Mouse (Mus musculus) kidney, embryonic 16.5 days (tissue): ENCODE data around the gene Elmod3. TPM values are rescaled to one million over a fixed set of nuclear protein-coding genes. Genes with fewer than 3 reads are reported as not detected.

Experiments
- ATAC-seq: fragments of 200-750 bp; cut with Nextera tagmentation; 2 replicates; pipeline ENCODE4 v1.8.0; 2017; ENCODE audit warnings: moderate TSS enrichment; ENCODE audit not compliant: low FRiP score, low TSS enrichment
- H3K27ac ChIP-seq: fragments of 300-500 bp; sonication (generic); 2 replicates; pipeline ENCODE4 v1.5.1; 2014; ENCODE audit warnings: low read length
- H3K27me3 ChIP-seq: fragments of 300-500 bp; sonication (generic); 2 replicates; pipeline ENCODE4 v1.6.1; 2014; ENCODE audit warnings: low read length, control low read depth, mixed read lengths; ENCODE audit not compliant: insufficient read depth
- H3K36me3 ChIP-seq: fragments of 300-500 bp; sonication (generic); 2 replicates; pipeline ENCODE4 v1.6.1; 2014; ENCODE audit warnings: low read length, control low read depth, mixed read lengths; ENCODE audit not compliant: insufficient read depth
- H3K4me1 ChIP-seq: fragments of 300-500 bp; sonication (generic); 2 replicates; pipeline ENCODE4 v1.6.1; 2014; ENCODE audit warnings: low read length, control low read depth, mixed read lengths; ENCODE audit not compliant: insufficient read depth
- H3K4me2 ChIP-seq: fragments of 300-500 bp; sonication (generic); replicated peaks from 2 replicates; pipeline ENCODE4 v1.6.1; 2014; ENCODE audit warnings: low read depth, low read length
- H3K4me3 ChIP-seq: fragments of 300-500 bp; sonication (generic); 2 replicates; pipeline ENCODE4 v1.5.1; 2014; ENCODE audit warnings: mild to moderate bottlenecking, low read length
- H3K9ac ChIP-seq: fragments of 300-500 bp; sonication (generic); replicated peaks from 2 replicates; pipeline ENCODE4 v1.6.1; 2014; ENCODE audit warnings: low read length
- H3K9me3 ChIP-seq: fragments of 300-500 bp; sonication (generic); 2 replicates; pipeline ENCODE4 v1.6.1; 2016; ENCODE audit warnings: low read length, control low read depth
- WGBS: fragments of 180-500 bp; shearing (Covaris S2); extraction: QIAGEN DNeasy Blood & Tissue Kit; methylation state at CpG from one replicate; pipeline ENCODE4 v1.1.7; 2014; 5-methylcytosine and 5-hydroxymethylcytosine counted together
- polyA plus RNA-seq: library from polyadenylated mRNA; unstranded; fragments of >200 nt; fragmentation: Nextera tagmentation; extraction: Ambion mirVana; gene quantifications from 2 replicates; pipeline ENCODE4 v1.2.1, GENCODE M21; 2015

Elmod3 gene
- polyA plus RNA-seq, 1 experiment from 2014 or later, result 18.9 TPM

DNA sequence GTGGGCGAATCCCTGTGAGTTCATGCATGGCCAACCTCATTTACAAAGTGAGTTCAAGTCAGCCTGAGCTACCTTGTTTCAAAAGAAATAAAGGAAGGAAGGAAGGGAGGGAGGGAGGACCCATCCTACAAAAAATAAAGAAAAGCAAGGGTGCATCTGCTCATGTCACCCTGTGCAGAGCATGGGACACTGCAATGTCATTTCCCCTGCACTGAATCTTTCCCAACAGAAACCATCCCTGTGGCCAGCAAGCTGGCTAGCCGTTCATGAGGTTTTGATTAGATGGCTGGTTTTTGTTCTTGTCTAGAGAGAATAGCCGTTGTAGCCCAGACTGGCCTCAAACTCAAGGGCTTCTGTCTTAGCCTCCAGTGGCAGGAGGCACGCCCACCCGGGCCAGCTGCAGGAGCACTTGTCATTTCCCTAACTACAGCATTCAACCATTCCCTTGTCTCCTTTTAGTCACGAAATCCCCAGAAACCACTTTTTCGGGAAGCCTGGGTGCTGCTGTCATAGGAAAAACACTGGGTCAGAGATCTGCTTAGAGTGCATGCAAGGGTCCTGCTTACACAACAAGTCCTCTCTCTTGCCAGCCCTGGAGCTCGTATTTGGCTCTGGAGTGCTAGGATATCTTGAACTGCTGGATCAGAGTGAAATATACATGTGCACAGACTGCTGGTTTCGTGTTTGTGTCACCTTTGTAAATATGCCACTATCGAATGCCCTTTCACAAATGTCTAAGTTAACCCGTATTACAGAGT is 16.4 kb downstream of the Elmod3 start:
- 76% methylated on average over 11 of the region's 11 CpGs for WGBS
- ATAC-seq, result no peak
- H3K4me1 ChIP-seq, result no peaks in the 10 kb centered on the region
- H3K36me3 ChIP-seq, result 0 out of 2 replicates have a peak, but pooled peaks cover 2% of the 10 kb centered on the region
- H3K9me3 ChIP-seq, result no peaks in the 10 kb centered on the region
- no peak overlapping the region for H3K4me3 ChIP-seq
- no peak overlapping the region for H3K4me2 ChIP-seq
- no peak overlapping the region for H3K9ac ChIP-seq
- no peak overlapping the region for H3K27ac ChIP-seq
- no peaks in the 10 kb centered on the region for H3K27me3 ChIP-seq

DNA sequence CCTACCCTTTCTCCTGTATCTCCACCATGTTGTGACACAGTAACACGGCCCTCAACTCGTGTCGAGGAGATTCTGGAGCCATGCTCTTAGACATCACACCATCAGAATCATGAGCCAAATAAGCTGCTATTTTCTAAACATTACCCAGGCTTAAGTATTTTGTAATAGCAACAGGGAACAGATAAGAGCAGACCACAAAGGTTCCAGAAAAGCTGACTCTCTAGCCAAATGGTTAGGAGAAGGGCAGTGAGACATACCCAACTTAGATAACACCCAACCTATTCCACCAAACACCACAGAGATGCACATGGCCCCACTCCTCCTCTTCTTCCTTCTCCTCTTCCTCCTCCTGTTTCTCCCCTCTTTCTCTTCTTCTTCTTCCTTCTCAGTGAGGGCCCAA is 22.2 kb downstream of the Elmod3 start:
- no peak for ATAC-seq

DNA sequence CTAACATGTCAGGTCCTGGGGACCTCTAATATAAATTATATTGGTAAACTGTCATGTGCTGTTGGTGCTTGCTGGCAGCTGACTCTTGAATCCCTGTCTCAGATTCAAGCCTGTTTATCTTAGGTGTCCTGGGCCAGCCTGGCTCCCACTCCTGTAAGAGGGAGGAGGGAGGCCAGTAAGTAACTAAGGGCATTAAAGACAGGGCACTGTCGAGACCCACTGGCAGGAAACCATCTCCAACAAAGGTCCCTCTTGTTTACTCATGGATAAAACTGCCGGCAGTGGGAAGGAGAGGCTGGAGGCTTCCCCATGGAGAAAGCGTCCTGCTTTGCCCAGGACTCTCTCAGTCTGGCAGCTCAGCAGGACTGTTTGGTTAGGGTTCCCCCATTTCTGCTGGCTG is 26.4 kb downstream of the Elmod3 start:
- Histone ChIP-seq H3K9me3 (no peaks in the 10 kb centered on the region), H3K27me3 (no peaks in the 10 kb centered on the region), H3K36me3 (peaks cover 7% of the 10 kb centered on the region), H3K27ac (no peak overlapping the region), H3K4me1 (no peaks in the 10 kb centered on the region), H3K4me3 (no peak overlapping the region), H3K4me2 (no peak overlapping the region), H3K9ac (no peak overlapping the region)
- no peak for ATAC-seq
- WGBS, result 46% methylated on average over 3 of the region's 3 CpGs

More for the DNA sequence above, 22.2 kb downstream of the Elmod3 start:
- H3K36me3 ChIP-seq, result peaks cover 9% of the 10 kb centered on the region
- no peaks in the 10 kb centered on the region for H3K9me3 ChIP-seq
- no peak overlapping the region for H3K27ac ChIP-seq
- no peak overlapping the region for H3K9ac ChIP-seq
- no peak overlapping the region for H3K4me3 ChIP-seq
- H3K27me3 ChIP-seq, result no peaks in the 10 kb centered on the region
- WGBS, result 96% methylated on average over 3 of the region's 3 CpGs
- H3K4me1 ChIP-seq, result no peaks in the 10 kb centered on the region
- no peak overlapping the region for H3K4me2 ChIP-seq

DNA sequence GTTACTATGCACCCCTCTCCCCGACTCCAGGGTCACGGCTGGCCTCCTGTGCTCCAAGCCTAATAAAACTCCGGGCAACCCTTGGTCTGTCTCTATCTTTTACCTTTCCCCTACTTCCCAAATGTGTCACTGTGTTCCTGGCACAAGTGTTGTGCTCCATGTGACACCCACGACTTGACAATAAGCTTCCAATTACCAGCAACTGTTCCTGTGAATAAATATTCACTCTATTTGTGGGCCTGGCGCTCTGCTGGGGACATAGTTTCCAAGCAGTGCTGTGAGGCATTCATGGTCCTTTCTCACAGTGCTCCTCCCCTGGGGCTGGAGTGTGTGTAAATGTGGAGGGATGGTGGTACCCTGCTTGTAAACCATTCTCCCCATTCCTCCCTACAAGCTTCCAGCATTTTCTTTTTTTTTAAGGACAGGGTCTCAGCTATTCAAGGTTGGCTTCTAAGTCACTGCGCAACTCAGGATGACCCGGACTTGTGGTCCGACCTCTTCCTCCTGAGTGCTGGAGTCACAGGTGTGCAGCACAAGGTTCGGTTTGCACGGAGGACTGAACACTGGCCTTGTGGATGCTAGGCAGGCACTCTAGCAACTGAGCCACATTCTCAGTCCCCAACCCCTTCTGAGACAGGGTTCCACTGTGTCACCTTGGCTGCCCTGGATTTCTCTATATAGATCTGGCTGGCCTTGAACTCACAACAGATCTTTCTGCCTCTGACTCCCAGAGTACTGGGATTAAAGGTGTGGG is 27.4 kb downstream of the Elmod3 start:
- Histone ChIP-seq H3K9me3 (no peaks in the 10 kb centered on the region), H3K4me2 (no peak overlapping the region), H3K4me3 (no peak overlapping the region), H3K4me1 (0 out of 2 replicates have a peak, but pooled peaks cover 2% of the 10 kb centered on the region), H3K27me3 (no peaks in the 10 kb centered on the region), H3K27ac (no peak overlapping the region), H3K36me3 (peaks cover 7% of the 10 kb centered on the region), H3K9ac (no peak overlapping the region)
- 82% methylated on average over 10 of the region's 10 CpGs for WGBS
- no peak for ATAC-seq

DNA sequence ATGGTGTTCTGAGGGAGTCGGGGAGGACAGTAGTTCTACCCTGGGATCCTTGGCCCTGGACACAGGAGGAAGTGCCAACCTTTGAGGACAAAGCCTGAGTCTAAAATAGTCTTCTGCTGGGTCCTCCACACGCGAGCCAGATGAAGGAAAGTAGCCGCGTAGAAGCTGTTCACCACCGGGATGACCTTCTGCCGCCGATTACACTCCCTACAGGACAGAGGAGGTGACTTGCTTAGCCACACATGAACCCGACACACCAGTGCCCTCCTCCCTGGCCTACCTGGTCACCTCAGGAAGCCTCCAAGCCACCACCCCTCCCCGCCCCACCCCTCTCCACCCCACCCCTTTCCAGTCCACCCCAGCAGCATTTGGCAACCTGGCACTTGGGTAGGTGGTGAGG is 29.5 kb downstream of the Elmod3 start:
- H3K27ac ChIP-seq, result no peak overlapping the region
- 0 out of 2 replicates have a peak, but pooled peaks cover 3% of the 10 kb centered on the region for H3K36me3 ChIP-seq
- H3K9ac ChIP-seq, result no peak overlapping the region
- no peak overlapping the region for H3K4me3 ChIP-seq
- ATAC-seq, result no peak
- H3K4me1 ChIP-seq, result peaks cover 8% of the 10 kb centered on the region; the same call in 1 of the 2 replicates
- H3K9me3 ChIP-seq, result no peaks in the 10 kb centered on the region
- no peaks in the 10 kb centered on the region for H3K27me3 ChIP-seq
- H3K4me2 ChIP-seq, result no peak overlapping the region
- WGBS, result 88% methylated on average over 10 of the region's 10 CpGs

DNA sequence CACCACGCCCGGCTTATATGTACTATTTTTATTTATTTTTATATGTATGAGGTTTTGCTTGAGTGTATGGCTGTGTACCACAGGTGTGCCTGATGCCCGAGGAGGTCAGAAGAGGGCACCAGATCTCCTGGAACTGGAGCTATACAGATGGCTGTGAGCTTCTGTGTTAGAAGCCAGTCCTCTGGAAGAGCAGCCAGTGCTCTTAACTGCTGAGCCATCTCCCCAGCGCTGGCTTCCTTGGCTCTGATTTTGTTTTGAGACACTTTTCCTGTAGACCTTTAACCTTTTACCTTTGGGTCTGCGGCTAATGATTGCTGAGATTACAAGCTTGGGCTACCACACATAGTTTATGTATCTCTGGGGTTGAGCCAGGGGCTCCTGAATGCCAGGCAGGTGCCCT is 30.7 kb downstream of the Elmod3 start:
- WGBS, result 82% methylated on average over 5 of the region's 5 CpGs
- Histone ChIP-seq H3K27me3 (no peaks in the 10 kb centered on the region), H3K9me3 (no peaks in the 10 kb centered on the region), H3K36me3 (no peaks in the 10 kb centered on the region), H3K4me3 (no peak overlapping the region), H3K4me2 (no peak overlapping the region), H3K27ac (no peak overlapping the region), H3K9ac (no peak overlapping the region), H3K4me1 (peaks cover 16% of the 10 kb centered on the region; the same call in 1 of the 2 replicates)
- no peak for ATAC-seq

DNA sequence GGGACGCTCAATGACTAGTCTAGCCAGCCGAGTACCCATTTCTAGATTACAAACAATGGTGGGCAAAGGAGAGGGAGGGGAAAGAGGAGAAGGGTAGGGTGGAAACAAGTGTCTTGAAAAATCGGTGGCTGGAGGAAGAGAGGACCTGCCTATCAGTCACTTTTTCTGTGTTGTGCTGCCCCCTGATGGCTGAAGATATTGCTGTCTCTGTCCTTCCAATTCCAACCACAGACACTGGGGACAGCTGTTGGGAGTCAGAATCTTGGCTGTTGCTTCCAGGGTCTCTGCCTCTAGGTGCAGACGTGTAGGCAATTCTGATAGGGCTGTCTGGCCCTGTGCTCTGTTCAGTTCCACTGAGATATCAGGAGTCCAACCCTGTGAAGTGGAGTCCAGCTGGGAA is 32.2 kb downstream of the Elmod3 start:
- peak; percentile 79 for ATAC-seq
- H3K9ac ChIP-seq, result peak overlapping the region; percentile 55
- 6% methylated on average over 4 of the region's 4 CpGs for WGBS

DNA sequence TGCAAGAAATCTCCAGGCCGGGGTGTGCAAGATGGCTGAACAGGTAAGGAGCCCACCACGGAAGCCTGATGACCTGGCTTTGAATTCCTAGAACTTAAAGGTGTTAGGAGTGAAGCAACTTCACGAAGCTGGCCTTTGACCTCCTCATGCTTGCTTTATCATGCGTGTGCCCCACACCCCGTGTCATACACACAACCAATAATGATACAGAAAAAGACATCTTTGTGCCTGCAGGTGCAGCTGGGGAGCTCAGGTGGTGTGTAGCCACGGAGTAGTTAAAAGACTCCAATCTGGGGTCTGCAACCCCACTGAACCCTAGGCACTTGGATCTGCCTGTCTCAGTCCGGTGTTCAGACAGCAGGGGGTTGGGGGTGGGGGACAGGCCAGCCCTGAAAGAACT is 32.7 kb downstream of the Elmod3 start:
- 69% methylated on average over 7 of the region's 7 CpGs for WGBS
- Histone ChIP-seq H3K9ac (peak overlapping the region; percentile 55), H3K4me1 (peaks cover 16% of the 10 kb centered on the region; the same call in 1 of the 2 replicates), H3K27ac (no peak overlapping the region; the same call in 1 of the 2 replicates), H3K4me2 (no peak overlapping the region; the same call in 1 of the 2 replicates), H3K36me3 (no peaks in the 10 kb centered on the region; the same call in 1 of the 2 replicates), H3K4me3 (no peak overlapping the region), H3K9me3 (no peaks in the 10 kb centered on the region), H3K27me3 (no peaks in the 10 kb centered on the region)
- ATAC-seq, result peak; percentile 14; the same call in 1 of the 2 replicates

More for the DNA sequence above, 32.2 kb downstream of the Elmod3 start:
- H3K4me1 ChIP-seq, result peaks cover 16% of the 10 kb centered on the region; the same call in 1 of the 2 replicates
- H3K4me2 ChIP-seq, result no peak overlapping the region; the same call in 1 of the 2 replicates
- no peaks in the 10 kb centered on the region for H3K27me3 ChIP-seq
- no peak overlapping the region for H3K4me3 ChIP-seq
- no peaks in the 10 kb centered on the region; the same call in 1 of the 2 replicates for H3K36me3 ChIP-seq
- no peaks in the 10 kb centered on the region for H3K9me3 ChIP-seq
- no peak overlapping the region; the same call in 1 of the 2 replicates for H3K27ac ChIP-seq

DNA sequence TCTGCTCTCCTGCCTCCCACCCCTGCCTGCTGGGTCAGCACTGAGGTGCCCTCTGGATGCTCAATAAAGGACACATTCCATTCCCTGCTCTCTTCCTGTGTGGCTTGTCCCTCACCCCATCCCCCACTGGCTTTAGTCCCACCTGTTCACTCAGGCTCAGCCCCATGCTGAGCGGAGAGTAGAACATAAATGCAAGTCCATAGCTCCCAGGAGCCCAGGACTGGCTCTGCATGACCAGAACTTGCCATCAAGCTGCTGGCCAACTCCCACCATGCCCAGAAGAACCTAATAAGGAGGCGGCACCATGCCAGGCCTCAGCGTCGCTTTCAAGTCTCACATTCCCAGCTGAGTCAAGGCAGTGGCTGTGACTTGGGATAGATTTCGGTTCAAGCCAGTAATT is 35.3 kb downstream of the Elmod3 start:
- peak; percentile 60 for ATAC-seq
- 71% methylated on average over 5 of the region's 5 CpGs for WGBS
- Histone ChIP-seq H3K27me3 (no peaks in the 10 kb centered on the region), H3K9me3 (no peaks in the 10 kb centered on the region), H3K27ac (no peak overlapping the region), H3K4me3 (no peak overlapping the region), H3K4me1 (peaks cover 16% of the 10 kb centered on the region; the same call in 1 of the 2 replicates), H3K36me3 (peaks cover 4% of the 10 kb centered on the region; the same call in 1 of the 2 replicates), H3K9ac (0 out of 2 replicates have a peak overlapping the region, but pooled peaks have one; percentile 5), H3K4me2 (no peak overlapping the region)
